Comparison of ENCODE assay signal across 9 mouse cellular contexts in genomic region chr4:142348910-142349309, GRCm38 (mm10).
DNase-seq lines count a peak whose midpoint lies in the region; ATAC-seq lines count a peak whose summit lies in the region.
"Had no signal": no experiment of that assay in that cellular context is flagged by ENCODE, and none has a peak within 500 bp of the region (broad histone marks: within the 10 kb centered on the region; RNA-seq: fewer than 3 reads in every experiment).

No protein-coding gene starts in this region.

- intact Hi-C loops in heart, postnatal 10 days (cut with DNase I): loop anchor here (1.0 to 10.0 kb wide), 3 partner anchors 100 to 344 kb away; no protein-coding TSS in a partner anchor

- H3K9ac ChIP-seq in midbrain, embryonic 14.5 days (replicated peaks; ENCODE audit: low read length): no peak overlapping the region
- no peak overlapping the region for H3K9ac ChIP-seq in midbrain, embryonic 13.5 days (replicated peaks)
- H3K9ac ChIP-seq in forebrain, embryonic 16.5 days (replicated peaks; ENCODE audit: low read depth, low read length): no peak overlapping the region
- H3K9ac ChIP-seq: embryonic facial prominence, embryonic 12.5 days had no signal

- no peaks in the 10 kb centered on the region; the same call in 1 of the 2 replicates for H3K4me1 ChIP-seq in midbrain, embryonic 14.5 days (ENCODE audit: control insufficient read depth, insufficient read depth, low read length)
- peaks cover 15% of the 10 kb centered on the region; the same call in 1 of the 2 replicates for H3K4me1 ChIP-seq in midbrain, embryonic 13.5 days (replicated peaks)
- H3K4me1 ChIP-seq in forebrain, embryonic 16.5 days (replicated peaks; ENCODE audit: control insufficient read depth, insufficient read depth, low read length): no peaks in the 10 kb centered on the region; the same call in 1 of the 2 replicates

- WGBS in midbrain, embryonic 14.5 days: 44% methylated on average over 6 of the region's 6 CpGs
- 46% methylated on average over 6 of the region's 6 CpGs for WGBS in midbrain, embryonic 13.5 days
- WGBS in forebrain, embryonic 16.5 days: 49% methylated on average over 6 of the region's 6 CpGs

- H3K4me2 ChIP-seq in midbrain, embryonic 14.5 days (ENCODE audit: low read length): no peak overlapping the region
- no peak overlapping the region for H3K4me2 ChIP-seq in midbrain, embryonic 13.5 days (replicated peaks)
- H3K4me2 ChIP-seq in forebrain, embryonic 16.5 days (ENCODE audit: low read length): no peak overlapping the region
- H3K4me2 ChIP-seq: embryonic facial prominence, embryonic 12.5 days had no signal

- no peak overlapping the region for H3K4me3 ChIP-seq in midbrain, embryonic 14.5 days (replicated peaks; ENCODE audit: low read depth, low read length)
- no peak overlapping the region for H3K4me3 ChIP-seq in midbrain, embryonic 13.5 days (replicated peaks)
- no peak overlapping the region for H3K4me3 ChIP-seq in forebrain, embryonic 16.5 days (replicated peaks; ENCODE audit: low read length)
- H3K4me3 ChIP-seq: embryonic facial prominence, embryonic 12.5 days had no signal

- H3K27me3 ChIP-seq in midbrain, embryonic 14.5 days (ENCODE audit: control insufficient read depth, insufficient read depth, low read length): no peaks in the 10 kb centered on the region
- no peaks in the 10 kb centered on the region for H3K27me3 ChIP-seq in midbrain, embryonic 13.5 days
- no peaks in the 10 kb centered on the region for H3K27me3 ChIP-seq in forebrain, embryonic 16.5 days (replicated peaks; ENCODE audit: control insufficient read depth, insufficient read depth, low read length)
- H3K27me3 ChIP-seq: embryonic facial prominence, embryonic 12.5 days had no signal

- DNase-seq in cerebellum, adult 18-20 months: peak; percentile 28 to 43
- DNase-seq in cerebellum, adult 9-11 months: no peak
- peak; percentile 43 for DNase-seq in midbrain, embryonic 14.5 days
- peak; percentile 43 to 69 for DNase-seq in heart, postnatal 10 days
- DNase-seq in lung, postnatal 25 days (ENCODE audit: low spot score): peak; percentile 56
- DNase-seq in spleen, adult 12 weeks (ENCODE audit: low spot score): no peak

- no peak for ATAC-seq in midbrain, embryonic 14.5 days (ENCODE audit: low FRiP score, low TSS enrichment)
- no peak for ATAC-seq in midbrain, embryonic 13.5 days
- no peak for ATAC-seq in forebrain, embryonic 16.5 days

- H3K36me3 ChIP-seq in midbrain, embryonic 14.5 days (ENCODE audit: control insufficient read depth, insufficient read depth, low read length): no peaks in the 10 kb centered on the region
- H3K36me3 ChIP-seq in midbrain, embryonic 13.5 days: no peaks in the 10 kb centered on the region
- no peaks in the 10 kb centered on the region for H3K36me3 ChIP-seq in forebrain, embryonic 16.5 days (ENCODE audit: control insufficient read depth, insufficient read depth)
- H3K36me3 ChIP-seq: embryonic facial prominence, embryonic 12.5 days had no signal

- no peak overlapping the region for H3K27ac ChIP-seq in midbrain, embryonic 14.5 days (replicated peaks; ENCODE audit: low read depth, low read length)
- no peak overlapping the region for H3K27ac ChIP-seq in midbrain, embryonic 13.5 days
- H3K27ac ChIP-seq in forebrain, embryonic 16.5 days (ENCODE audit: low read length): no peak overlapping the region
- H3K27ac ChIP-seq: embryonic facial prominence, embryonic 12.5 days had no signal

- no peaks in the 10 kb centered on the region for H3K9me3 ChIP-seq in midbrain, embryonic 14.5 days (ENCODE audit: control insufficient read depth, low read length)
- H3K9me3 ChIP-seq in midbrain, embryonic 13.5 days: no peaks in the 10 kb centered on the region
- no peaks in the 10 kb centered on the region for H3K9me3 ChIP-seq in forebrain, embryonic 16.5 days (ENCODE audit: control insufficient read depth, low read length)
- H3K9me3 ChIP-seq: embryonic facial prominence, embryonic 12.5 days had no signal

Comparison
In these comparisons a context has a peak if more than half of its experiments do, and no peak if none do; other contexts are left out.
1. DNase-seq: peak in cerebellum, adult 18-20 months (2 of 2), midbrain, embryonic 14.5 days (single experiment), heart, postnatal 10 days (2 of 2) and lung, postnatal 25 days (single experiment); none in cerebellum, adult 9-11 months (single experiment) and spleen, adult 12 weeks (single experiment).